Mouse (Mus musculus) heart, adult 2 months (tissue): Measurements from ENCODE around the gene Abcc9. TPM values are rescaled to one million over a fixed set of nuclear protein-coding genes. Genes with fewer than 3 reads are reported as not detected.
A peak's percentile ranks its signal among the peaks of the same experiment; 100 is the strongest.

Experiments used
- DNase-seq, 2 experiments: peaks; one replicate each; pipeline ENCODE4 v3.0.0; 2021
- H3K27ac ChIP-seq: fragments of 200-600 bp; 2 replicates; pipeline ENCODE4 v1.8.1; 2022
- H3K27me3 ChIP-seq: fragments of 200-500 bp; 2 replicates; pipeline ENCODE4 v1.6.1; 2012; ENCODE audit warnings: mild to moderate bottlenecking, low read length, inconsistent platforms, mixed read lengths; ENCODE audit not compliant: control insufficient read depth, insufficient read depth
- H3K36me3 ChIP-seq: fragments of 200-500 bp; 2 replicates; pipeline ENCODE4 v1.6.1; 2012; ENCODE audit warnings: low read length, inconsistent platforms; ENCODE audit not compliant: control insufficient read depth, insufficient read depth
- H3K4me1 ChIP-seq: fragments of 200-500 bp; 2 replicates; pipeline ENCODE4 v1.6.1; 2011; ENCODE audit warnings: low read length; ENCODE audit not compliant: control insufficient read depth, insufficient read depth
- H3K4me3 ChIP-seq: fragments of 200-600 bp; 2 replicates; pipeline ENCODE4 v1.8.1; 2022
- H3K79me2 ChIP-seq: fragments of 200-500 bp; replicated peaks from 2 replicates; pipeline ENCODE4 v1.6.1; 2012; ENCODE audit warnings: mild to moderate bottlenecking, inconsistent platforms, low read length, moderate library complexity, mixed read lengths; ENCODE audit not compliant: control insufficient read depth, insufficient read depth
- H3K9ac ChIP-seq: fragments of 200-500 bp; 2 replicates; pipeline ENCODE4 v1.6.1; 2012; ENCODE audit warnings: low read depth, mild to moderate bottlenecking, control low read depth, inconsistent platforms, low read length, mixed read lengths
- CTCF ChIP-seq: fragments of 200-600 bp; IDR thresholded peaks from 2 replicates; pipeline ENCODE4 v1.8.1; 2022; ENCODE audit warnings: antibody characterized with exemption, mild to moderate bottlenecking, moderate library complexity
- EP300 ChIP-seq: fragments of 200-500 bp; IDR thresholded peaks from 2 replicates; pipeline ENCODE4 v1.6.1; 2011; ENCODE audit warnings: low read depth, low read length, control low read depth; ENCODE audit not compliant: insufficient read depth
- POLR2A ChIP-seq: fragments of 200-500 bp; IDR thresholded peaks from 2 replicates; pipeline ENCODE4 v1.6.1; 2011; ENCODE audit warnings: mild to moderate bottlenecking, low read depth, low read length, control low read depth; ENCODE audit not compliant: insufficient read depth
- WGBS: fragments of 180-500 bp; shearing (Covaris S2); methylation state at CpG from one replicate; pipeline ENCODE4 v1.1.7; 2018; 5-methylcytosine and 5-hydroxymethylcytosine counted together
- intact Hi-C: fragments of 180-260 bp; cut with DNase I; formaldehyde crosslinking; loops from one replicate; pipeline ENCODE4 v1.15.1; 2025
- polyA plus RNA-seq: library from polyadenylated mRNA; depleted of rRNA; stranded (reverse); fragments of >200 nt; gene quantifications from 2 replicates; pipeline ENCODE4 v1.2.3, GENCODE M21; 2012
- total RNA-seq, 2 experiments: library from RNA; stranded (reverse); gene quantifications; 2 replicates each; pipeline ENCODE4 v1.2.3; 2021

The Abcc9 gene
- total and polyA plus RNA-seq, 3 experiments: 57.8 to 235 (median 227) TPM

DNA sequence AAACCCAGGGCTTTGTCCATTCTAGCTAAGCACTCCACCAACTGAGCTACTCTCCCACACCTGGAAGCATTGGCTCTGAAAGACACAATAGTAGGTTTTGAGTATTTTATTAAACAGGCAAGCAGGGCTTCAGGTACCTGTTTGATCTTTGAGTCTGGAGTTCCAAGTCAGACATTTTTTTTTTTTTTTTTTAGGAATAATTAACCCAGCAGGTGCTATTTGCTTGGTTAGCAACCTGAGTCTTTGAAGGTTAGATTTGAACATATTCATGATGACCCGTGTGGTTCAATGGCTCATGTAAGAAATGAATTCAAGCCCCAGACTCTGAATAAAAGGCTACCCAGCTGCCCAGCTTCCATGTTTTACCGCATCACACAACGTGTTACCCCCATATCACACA lies 137.4 kb downstream of the Abcc9 start:
- no peaks in the 10 kb centered on the region for H3K27me3 ChIP-seq
- TF ChIP-seq POLR2A (no peak), EP300 (no peak), CTCF (no peak)
- no peak overlapping the region for H3K27ac ChIP-seq
- WGBS: 96% methylated on average over 3 of the region's 3 CpGs
- no peaks in the 10 kb centered on the region for H3K4me1 ChIP-seq
- intact Hi-C loops: no loop called here
- no peaks in the 10 kb centered on the region for H3K79me2 ChIP-seq
- no peak overlapping the region for H3K4me3 ChIP-seq
- no peak for DNase-seq
- no peak overlapping the region for H3K9ac ChIP-seq
- no peaks in the 10 kb centered on the region for H3K36me3 ChIP-seq

- DNase-seq: no peak
- intact Hi-C loops: no loop called here
- WGBS: 77% methylated on average over 1 of the region's 1 CpGs
These were observed 141.0 kb downstream of the Abcc9 start for GRCm38 (mm10) chr6:142561151-142561550.

GRCm38 (mm10) chr6:142558772-142559679 lies 143.1 kb downstream of the Abcc9 start:
- Histone ChIP-seq H3K27me3 (no peaks in the 10 kb centered on the region), H3K9ac (no peak overlapping the region), H3K27ac (peak overlapping the region; percentile 49), H3K4me3 (no peak overlapping the region), H3K79me2 (no peaks in the 10 kb centered on the region), H3K4me1 (no peaks in the 10 kb centered on the region), H3K36me3 (no peaks in the 10 kb centered on the region)
- TF ChIP-seq CTCF: no peak
- DNase-seq: no peak
- WGBS: 48% methylated on average over 10 of the region's 10 CpGs
- intact Hi-C loops: no loop called here

More at GRCm38 (mm10) chr6:142561151-142561550, 141.0 kb downstream of the Abcc9 start:
- H3K36me3 ChIP-seq: no peaks in the 10 kb centered on the region
- TF ChIP-seq CTCF (no peak), EP300 (no peak), POLR2A (no peak)
- H3K4me1 ChIP-seq: no peaks in the 10 kb centered on the region
- no peak overlapping the region for H3K27ac ChIP-seq
- H3K27me3 ChIP-seq: no peaks in the 10 kb centered on the region
- H3K9ac ChIP-seq: no peak overlapping the region
- no peaks in the 10 kb centered on the region for H3K79me2 ChIP-seq
- no peak overlapping the region for H3K4me3 ChIP-seq

DNA sequence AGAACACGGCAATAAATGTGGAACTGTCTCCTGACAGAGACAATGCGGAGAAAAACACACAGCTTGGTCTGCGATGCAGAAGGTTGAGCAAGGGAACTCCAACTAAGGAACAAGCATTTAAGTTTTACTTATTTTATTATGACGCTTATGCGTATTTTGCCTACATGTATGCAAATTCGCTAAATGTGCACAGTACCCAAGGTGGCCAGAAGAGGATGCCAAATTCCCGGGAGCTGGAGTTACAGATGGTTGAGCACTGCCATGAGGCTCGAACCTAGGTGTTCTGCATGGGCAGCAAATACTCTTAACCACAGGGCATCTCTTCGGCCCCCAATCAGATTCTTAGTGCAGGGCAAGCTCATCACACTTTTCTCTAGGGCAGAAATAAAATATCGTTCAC lies 144.0 kb downstream of the Abcc9 start:
- no peaks in the 10 kb centered on the region for H3K27me3 ChIP-seq
- DNase-seq: no peak
- WGBS: 90% methylated on average over 10 of the region's 10 CpGs
- no peaks in the 10 kb centered on the region for H3K4me1 ChIP-seq
- H3K27ac ChIP-seq: peak overlapping the region; percentile 49; the same call in 1 of the 2 replicates
- TF ChIP-seq CTCF (peak; percentile 32), EP300 (no peak), POLR2A (no peak)
- H3K4me3 ChIP-seq: no peak overlapping the region
- intact Hi-C loops: no loop called here
- H3K36me3 ChIP-seq: no peaks in the 10 kb centered on the region
- H3K79me2 ChIP-seq: no peaks in the 10 kb centered on the region
- H3K9ac ChIP-seq: no peak overlapping the region

DNA sequence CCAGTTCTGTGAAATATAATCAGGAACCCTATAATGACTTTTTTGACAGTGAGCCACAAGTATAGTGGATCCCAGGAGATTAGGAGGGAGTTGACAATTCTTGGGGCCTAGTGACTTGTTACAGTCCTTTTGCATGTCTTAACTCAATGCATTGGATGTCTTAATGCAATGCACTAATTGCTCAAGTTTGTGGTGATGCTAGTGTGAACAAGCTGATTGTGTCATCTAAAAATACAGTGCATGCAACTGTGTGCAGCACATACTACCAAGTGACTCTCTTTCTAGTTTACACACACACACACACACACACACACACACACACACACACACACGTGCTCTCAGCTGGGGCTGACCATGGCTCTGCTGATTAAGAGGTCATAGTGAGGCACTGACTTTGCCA lies 146.1 kb downstream of the Abcc9 start:
- Histone ChIP-seq H3K36me3 (no peaks in the 10 kb centered on the region), H3K27ac (no peak overlapping the region), H3K9ac (no peak overlapping the region), H3K4me3 (no peak overlapping the region), H3K27me3 (no peaks in the 10 kb centered on the region), H3K4me1 (0 out of 2 replicates have a peak, but pooled peaks cover 1% of the 10 kb centered on the region), H3K79me2 (no peaks in the 10 kb centered on the region)
- DNase-seq: no peak
- intact Hi-C loops: no loop called here
- 92% methylated on average over 1 of the region's 1 CpGs for WGBS
- no peak for TF ChIP-seq CTCF
- no peak for TF ChIP-seq EP300
- no peak for TF ChIP-seq POLR2A

DNA sequence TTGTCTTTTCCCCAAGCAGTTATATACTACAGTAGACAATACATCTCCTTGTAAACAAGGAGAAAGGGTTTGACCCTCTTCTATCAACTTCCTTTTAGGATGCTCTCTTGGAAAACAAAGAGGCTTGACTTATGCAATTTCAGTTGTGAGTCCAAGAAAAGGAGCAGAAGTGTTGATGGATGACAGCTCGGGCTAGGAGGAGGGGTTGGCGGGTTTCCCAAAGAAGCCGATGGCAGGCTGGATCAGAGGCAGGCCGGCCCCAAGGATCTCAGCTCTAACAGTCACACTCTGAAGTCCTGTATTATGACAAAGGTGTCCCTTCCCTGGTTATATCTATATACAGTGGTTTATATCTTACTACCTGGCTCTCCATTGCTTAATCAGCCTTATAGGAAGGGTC lies 150.6 kb downstream of the Abcc9 start:
- 38% methylated on average over 4 of the region's 4 CpGs for WGBS

More for the DNA sequence above, 150.6 kb downstream of the Abcc9 start:
- no peaks in the 10 kb centered on the region for H3K27me3 ChIP-seq
- H3K36me3 ChIP-seq: no peaks in the 10 kb centered on the region
- H3K9ac ChIP-seq: no peak overlapping the region
- H3K4me1 ChIP-seq: 0 out of 2 replicates have a peak, but pooled peaks cover 1% of the 10 kb centered on the region
- TF ChIP-seq EP300 (no peak), POLR2A (no peak), CTCF (no peak)
- no peak overlapping the region for H3K4me3 ChIP-seq
- peak overlapping the region; percentile 51 for H3K27ac ChIP-seq
- DNase-seq: peak; percentile 49 to 51
- intact Hi-C loops: no loop called here
- H3K79me2 ChIP-seq: no peaks in the 10 kb centered on the region
